ENCODE assay signal across 26 mouse cellular contexts in genomic region chr2:58457488-58457865, GRCm38 (mm10). TPM values are rescaled to one million over a fixed set of nuclear protein-coding genes. Genes with fewer than 3 reads are reported as not detected.
DNase-seq lines count a peak whose midpoint lies in the region; ATAC-seq and TF ChIP-seq lines count a peak whose summit lies in the region.
"Had no signal": no experiment of that assay in that cellular context is flagged by ENCODE, and none has a peak within 500 bp of the region (broad histone marks: within the 10 kb centered on the region; RNA-seq: fewer than 3 reads in every experiment).

No protein-coding gene starts in this region.

- no peak for TF ChIP-seq POLR2A in bone marrow macrophage, adult 2 months (IDR thresholded peaks at IDR 0.05; ENCODE audit: borderline replicate concordance, low read depth, low read length)

- H3K4me2 ChIP-seq in forebrain, postnatal 0 days (ENCODE audit: low read depth): no peak overlapping the region
- H3K4me2 ChIP-seq in forebrain, embryonic 16.5 days (ENCODE audit: low read length): no peak overlapping the region
- H3K4me2 ChIP-seq: embryonic facial prominence, embryonic 13.5 days; hindbrain, embryonic 12.5 days; neural tube, embryonic 15.5 days; stomach, embryonic 15.5 days had no signal

- H3K9me3 ChIP-seq in forebrain, postnatal 0 days (ENCODE audit: low read length): no peaks in the 10 kb centered on the region
- no peaks in the 10 kb centered on the region for H3K9me3 ChIP-seq in forebrain, embryonic 16.5 days (ENCODE audit: control insufficient read depth, low read length)
- H3K9me3 ChIP-seq: embryonic facial prominence, embryonic 13.5 days; hindbrain, embryonic 12.5 days; limb, embryonic 10.5 days; neural tube, embryonic 15.5 days; stomach, embryonic 15.5 days had no signal

- peaks cover 39% of the 10 kb centered on the region for H3K36me3 ChIP-seq in forebrain, postnatal 0 days (ENCODE audit: insufficient read depth)
- H3K36me3 ChIP-seq in forebrain, embryonic 16.5 days (ENCODE audit: control insufficient read depth, insufficient read depth): peaks cover 25% of the 10 kb centered on the region

- no peaks in the 10 kb centered on the region for H3K27me3 ChIP-seq in forebrain, postnatal 0 days (ENCODE audit: insufficient read depth, low read length)
- H3K27me3 ChIP-seq in forebrain, embryonic 16.5 days (replicated peaks; ENCODE audit: control insufficient read depth, insufficient read depth, low read length): no peaks in the 10 kb centered on the region
- H3K27me3 ChIP-seq: embryonic facial prominence, embryonic 13.5 days; hindbrain, embryonic 12.5 days; neural tube, embryonic 15.5 days; stomach, embryonic 15.5 days had no signal

- 98% methylated on average over 5 of the region's 5 CpGs for WGBS in forebrain, postnatal 0 days
- WGBS in forebrain, embryonic 16.5 days: 97% methylated on average over 5 of the region's 5 CpGs

- TF ChIP-seq CTCF in forebrain, postnatal 0 days (IDR thresholded peaks at IDR 0.05; ENCODE audit: low read depth): peak; percentile 27; the same call in 1 of the 2 replicates
- TF ChIP-seq CTCF in left cerebral cortex, adult 2 months (IDR thresholded peaks at IDR 0.05): peak; percentile 37
- 0 out of 2 replicates have a peak, but pooled peaks have one; percentile 6 for TF ChIP-seq CTCF in bone marrow macrophage, adult 2 months (IDR thresholded peaks at IDR 0.05; ENCODE audit: low read depth, low read length)

- H3K4me1 ChIP-seq in forebrain, postnatal 0 days (ENCODE audit: insufficient read depth): no peaks in the 10 kb centered on the region
- no peaks in the 10 kb centered on the region for H3K4me1 ChIP-seq in forebrain, embryonic 16.5 days (replicated peaks; ENCODE audit: control insufficient read depth, insufficient read depth, low read length)
- no peaks in the 10 kb centered on the region for H3K4me1 ChIP-seq in bone marrow macrophage, adult 2 months (ENCODE audit: control insufficient read depth, insufficient read depth, low read length)
- H3K4me1 ChIP-seq: embryonic facial prominence, embryonic 13.5 days; forebrain, embryonic 10.5 days; hindbrain, embryonic 12.5 days; limb, embryonic 10.5 days; neural tube, embryonic 15.5 days; stomach, embryonic 15.5 days had no signal

- no peak overlapping the region for H3K9ac ChIP-seq in forebrain, postnatal 0 days
- H3K9ac ChIP-seq in forebrain, embryonic 16.5 days (replicated peaks; ENCODE audit: low read depth, low read length): no peak overlapping the region
- H3K9ac ChIP-seq: embryonic facial prominence, embryonic 13.5 days; hindbrain, embryonic 12.5 days; neural tube, embryonic 15.5 days; stomach, embryonic 15.5 days had no signal

- no peak overlapping the region for H3K4me3 ChIP-seq in forebrain, postnatal 0 days (ENCODE audit: low read depth, low read length)
- no peak overlapping the region for H3K4me3 ChIP-seq in forebrain, embryonic 16.5 days (replicated peaks; ENCODE audit: low read length)
- no peak overlapping the region for H3K4me3 ChIP-seq in left cerebral cortex, adult 2 months
- H3K4me3 ChIP-seq in bone marrow macrophage, adult 2 months (ENCODE audit: insufficient read depth, low read length): no peak overlapping the region
- H3K4me3 ChIP-seq: embryonic facial prominence, embryonic 13.5 days; forebrain, embryonic 10.5 days; hindbrain, embryonic 12.5 days; limb, embryonic 10.5 days; neural tube, embryonic 15.5 days; stomach, embryonic 15.5 days had no signal

- no peak for DNase-seq in forebrain, postnatal 0 days
- no peak for DNase-seq in left cerebral cortex, adult 2 months (ENCODE audit: extremely low spot score in 1 of 2, low spot score in 2 of 2)
- DNase-seq in left cerebral cortex, adult 8-10 months (ENCODE audit: low spot score in 2 of 2): no peak
- DNase-seq in 416B (ENCODE audit: low read depth): peak; percentile 6
- no peak for DNase-seq in urinary bladder, postnatal 36 days (ENCODE audit: low spot score in 2 of 2)
- DNase-seq in cerebellum, adult 18-20 months: no peak
- DNase-seq: B cell, adult 2 months; kidney, adult 11 months; kidney, postnatal 4 days; lung, adult 18-20 months; retina, postnatal 1 day; thymus, postnatal 25 days had no signal

- H3K27ac ChIP-seq in forebrain, postnatal 0 days (ENCODE audit: low read depth, low read length): no peak overlapping the region
- H3K27ac ChIP-seq in forebrain, embryonic 16.5 days (ENCODE audit: low read length): no peak overlapping the region
- no peak overlapping the region for H3K27ac ChIP-seq in left cerebral cortex, adult 2 months
- H3K27ac ChIP-seq in bone marrow macrophage, adult 2 months (ENCODE audit: insufficient read depth, low read depth, low read length): no peak overlapping the region
- H3K27ac ChIP-seq: embryonic facial prominence, embryonic 13.5 days; forebrain, embryonic 10.5 days; hindbrain, embryonic 12.5 days; limb, embryonic 10.5 days; neural tube, embryonic 15.5 days; stomach, embryonic 15.5 days had no signal

- no peak for ATAC-seq in forebrain, postnatal 0 days
- no peak for ATAC-seq in forebrain, embryonic 16.5 days

- intact Hi-C loops in left cerebral cortex, adult 2 months (cut with DNase I): loop anchor here (5.0 kb wide), 1 partner anchor 400 kb away; no protein-coding TSS in a partner anchor

RNA-seq across cellular contexts. Expression of gene Gm17409, which starts 12.4 kb away (rescaled TPM):
- total RNA-seq in forebrain, postnatal 0 days (2014; rRNA removed): not detected in 2 replicates
- not detected in 2 replicates for polyA plus RNA-seq in forebrain, postnatal 0 days (2015; fragmentation: Nextera tagmentation; extraction: Ambion mirVana)
- polyA plus RNA-seq in forebrain, embryonic 16.5 days (2015; fragmentation: Nextera tagmentation; extraction: Ambion mirVana): 0.37 TPM in 1 of 2 replicates, not detected in the other
- not detected for total RNA-seq in left cerebral cortex, adult 2 months (2021)
- not detected for total RNA-seq in left cerebral cortex, adult 8-10 months (2022)
- not detected in 2 replicates for polyA plus RNA-seq in bone marrow macrophage, adult 2 months (2012; ENCODE audit: insufficient read depth, insufficient read length, missing spikeins)
- total RNA-seq: common myeloid progenitor, adult 5-6 weeks; layer of hippocampus, postnatal 36 days; megakaryocyte progenitor cell, adult 5-6 weeks had no signal
- polyA plus RNA-seq: embryonic facial prominence, embryonic 13.5 days; forebrain, embryonic 10.5 days; gonadal fat pad, adult 2 months; heart, embryonic 16.5 days; hindbrain, embryonic 12.5 days; limb, embryonic 10.5 days; neural tube, embryonic 15.5 days; small intestine, adult 2 months; stomach, embryonic 15.5 days had no signal
